Mouse (Mus musculus): ENCODE measurements at regions not wholly inside any gene's neighbourhood (a gene's known extent, or its start where the extent isn't known, plus 50 kb on each side); places are given as distances from the start of the nearest gene placed in this dataset.
"Not testable (repeated sequence)": the region's sequence is repeated elsewhere in the genome, so short reads cannot be mapped to it uniquely, and the experiment has no call there.

DNA sequence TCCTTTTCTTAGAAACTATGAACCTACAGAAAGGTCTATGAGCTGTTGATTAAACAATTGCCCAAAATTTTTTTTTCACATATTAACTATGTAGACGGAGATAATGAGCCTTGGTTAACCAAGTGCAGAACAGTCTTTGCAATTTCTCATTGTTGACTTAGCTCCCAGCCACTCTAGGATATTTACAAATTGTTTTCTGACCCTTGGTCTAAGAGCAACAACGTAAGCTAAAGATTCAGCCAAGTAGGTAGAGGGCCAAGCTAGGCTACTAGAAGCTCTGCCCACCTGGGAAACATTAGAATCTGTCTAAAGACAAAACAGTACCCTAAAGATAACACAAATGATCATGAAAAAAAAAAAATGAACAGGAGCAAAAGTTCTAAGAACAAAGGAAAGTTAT, 67.5 kb upstream of the Map9 start:
- no peak for DNase-seq (ENCODE audit: low spot score)

DNA sequence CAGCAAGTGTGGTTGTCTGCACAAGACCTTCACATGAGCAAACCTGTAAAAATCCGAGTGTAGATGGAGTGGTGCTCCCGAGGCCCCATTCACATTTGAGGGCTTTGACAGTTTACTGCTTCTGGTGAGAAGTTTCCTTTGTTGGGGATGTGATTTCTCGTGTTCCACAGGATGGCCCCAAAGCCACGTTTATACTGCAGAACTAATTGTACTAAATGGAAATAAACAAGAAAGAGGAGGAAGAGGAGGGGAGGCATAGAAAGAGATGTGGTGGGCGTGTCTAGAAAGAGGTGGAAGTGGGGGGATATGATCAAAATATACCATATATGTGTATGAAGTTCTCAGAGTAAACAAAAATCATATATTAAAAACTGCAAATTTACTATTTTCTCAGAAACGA, 68.8 kb upstream of the Map9 start:
- DNase-seq (ENCODE audit: low spot score), result no peak

DNA sequence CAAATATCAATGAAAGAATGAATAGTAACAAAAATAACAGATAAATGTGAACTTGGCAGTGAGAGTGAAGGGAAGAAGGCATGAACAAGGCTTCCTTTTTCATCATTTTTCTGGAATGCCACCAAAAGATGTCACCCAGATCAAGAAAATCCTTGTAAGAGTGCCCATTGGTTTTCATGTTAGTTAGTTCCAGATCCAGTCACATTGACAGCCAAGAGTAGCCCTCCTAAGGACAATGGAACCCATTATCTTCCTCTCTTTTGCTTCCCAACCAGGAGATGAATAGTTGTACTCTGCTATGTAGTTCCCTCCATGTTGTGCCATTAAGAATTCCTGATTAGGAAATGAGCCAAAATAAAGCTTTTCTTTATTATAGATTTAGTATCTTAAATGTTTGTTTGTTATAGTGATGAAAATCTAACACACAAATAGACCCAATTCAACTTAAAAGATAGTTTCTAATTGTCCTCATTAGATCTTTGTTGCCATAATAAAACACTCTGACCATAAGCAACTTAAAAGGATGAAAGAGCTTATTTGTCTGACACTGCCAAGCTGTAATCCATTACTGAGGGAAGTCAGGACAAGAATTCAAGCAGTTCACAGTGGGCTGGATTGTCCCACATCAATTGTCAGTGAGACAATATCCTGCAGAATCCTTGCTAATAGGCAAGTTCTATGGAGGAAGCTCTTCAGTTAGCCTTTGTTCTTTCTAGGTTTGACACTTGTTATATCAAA, 80.7 kb upstream of the Map9 start:
- DNase-seq (ENCODE audit: low spot score), result no peak

DNA sequence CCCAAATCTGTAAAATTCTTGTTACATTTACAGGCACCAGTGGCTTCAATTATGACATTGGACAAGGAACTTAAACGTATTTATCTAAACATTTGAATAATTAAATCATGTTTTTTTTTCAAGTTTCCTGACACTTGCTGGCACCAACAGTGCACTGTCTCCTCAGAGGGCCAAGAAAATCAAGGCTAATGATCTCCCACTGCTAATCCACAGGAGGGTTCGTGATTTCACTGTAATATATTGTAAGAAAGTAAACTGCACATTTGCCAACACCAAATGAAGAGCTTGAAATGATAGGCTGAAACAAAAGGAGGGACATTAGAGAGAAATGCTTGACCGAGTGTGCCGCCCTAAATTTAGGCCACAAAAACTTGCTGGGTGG, 82.0 kb upstream of the Map9 start:
- no peak for DNase-seq (ENCODE audit: low spot score)

DNA sequence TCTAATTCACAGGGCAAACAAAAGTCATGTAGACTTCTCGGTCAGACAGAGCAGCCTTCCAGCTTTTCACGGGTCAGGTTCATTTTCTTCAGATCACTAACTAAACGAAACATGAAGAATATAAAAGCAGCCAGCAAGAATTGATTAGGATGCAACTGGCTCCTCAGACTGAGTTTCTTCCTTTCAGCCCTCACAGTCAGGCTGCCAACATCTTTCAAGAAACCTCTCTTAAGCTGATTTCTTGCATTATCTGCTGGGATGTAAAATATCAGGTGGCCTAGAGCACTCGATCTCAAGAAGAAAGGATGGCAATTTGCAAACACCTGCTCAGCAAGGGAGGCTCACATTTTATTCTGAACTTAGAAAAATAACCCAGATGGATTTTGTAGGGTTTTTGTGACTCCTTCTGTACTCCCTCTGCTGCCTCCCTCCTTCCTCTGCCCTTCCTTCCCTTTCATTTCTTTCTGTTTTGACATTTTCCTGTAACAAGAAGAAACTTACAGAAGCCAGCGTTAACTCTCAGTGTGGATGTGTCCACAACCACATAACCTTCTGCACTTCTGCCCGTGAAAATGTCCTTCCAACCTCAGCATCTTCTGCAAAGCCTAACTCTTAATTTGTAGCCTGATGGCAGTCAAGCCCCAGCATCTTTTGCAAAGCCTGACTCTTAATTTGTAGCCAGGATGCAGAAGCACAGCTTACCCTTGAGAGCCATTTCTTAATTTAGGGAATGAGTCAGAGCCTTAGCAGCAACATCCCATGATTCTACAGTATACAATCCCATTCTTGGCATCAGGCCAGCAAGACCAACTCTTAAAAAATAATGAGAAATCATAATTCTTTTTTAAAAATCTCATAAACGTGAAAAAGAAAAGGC, 82.7 kb upstream of the Map9 start:
- no peak for DNase-seq (ENCODE audit: low spot score)

DNA sequence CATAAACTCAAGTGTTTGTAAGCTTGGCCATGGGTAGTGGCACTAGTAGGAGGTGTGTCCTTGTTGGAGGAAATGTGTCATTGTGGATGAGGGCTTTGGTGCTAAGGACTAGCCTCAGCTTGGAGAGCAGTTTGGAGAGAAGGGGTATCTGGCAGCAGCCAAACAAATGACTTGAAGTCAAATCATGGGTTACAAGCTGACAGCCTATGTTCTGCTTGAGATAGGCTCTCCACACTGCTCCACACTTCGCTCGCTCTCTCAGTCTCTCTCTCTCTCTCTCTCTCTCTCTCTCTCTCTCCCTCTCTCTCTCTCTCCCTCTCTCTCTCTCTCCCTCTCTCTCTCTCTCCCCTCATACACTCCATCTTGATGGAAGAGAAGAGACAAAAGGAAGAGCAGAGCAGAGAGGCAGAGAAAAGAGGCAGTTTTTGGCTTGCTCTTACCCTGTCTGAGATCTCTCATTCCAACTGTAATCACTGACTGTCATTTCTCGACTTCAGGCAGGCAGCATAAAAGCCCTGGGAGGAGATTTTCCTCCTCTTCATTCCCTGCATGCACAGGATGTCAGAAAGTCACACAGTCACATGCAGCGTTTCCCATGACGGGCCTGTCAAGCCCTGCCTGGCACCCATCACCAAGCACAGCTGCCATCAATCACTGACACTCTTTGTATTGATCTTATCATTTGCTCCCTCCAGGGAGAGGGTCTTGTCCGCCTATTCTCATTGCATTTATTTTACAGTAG, 83.5 kb upstream of the Map9 start:
- peak; percentile 33 for DNase-seq (ENCODE audit: low spot score)

DNA sequence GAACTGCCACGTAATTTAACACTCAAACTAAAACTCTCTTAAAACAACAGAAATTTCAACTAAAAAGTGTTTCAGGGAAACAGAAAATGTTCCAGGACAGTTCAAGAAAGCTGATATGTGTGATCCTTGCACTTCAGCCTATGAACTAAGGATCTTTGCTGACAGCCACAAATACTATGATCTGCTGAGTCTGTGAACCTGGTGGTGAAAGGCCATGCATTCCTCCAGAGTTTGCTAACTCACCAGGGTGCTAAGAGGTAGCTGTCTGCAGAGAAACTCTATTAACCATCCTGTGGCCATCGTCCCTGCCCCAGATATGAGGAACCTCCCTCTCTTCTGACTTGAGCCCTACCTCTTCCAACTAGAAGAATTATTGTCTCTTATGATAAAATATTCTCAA, 84.3 kb upstream of the Map9 start:
- not testable (repeated sequence) for DNase-seq (ENCODE audit: low spot score)

DNA sequence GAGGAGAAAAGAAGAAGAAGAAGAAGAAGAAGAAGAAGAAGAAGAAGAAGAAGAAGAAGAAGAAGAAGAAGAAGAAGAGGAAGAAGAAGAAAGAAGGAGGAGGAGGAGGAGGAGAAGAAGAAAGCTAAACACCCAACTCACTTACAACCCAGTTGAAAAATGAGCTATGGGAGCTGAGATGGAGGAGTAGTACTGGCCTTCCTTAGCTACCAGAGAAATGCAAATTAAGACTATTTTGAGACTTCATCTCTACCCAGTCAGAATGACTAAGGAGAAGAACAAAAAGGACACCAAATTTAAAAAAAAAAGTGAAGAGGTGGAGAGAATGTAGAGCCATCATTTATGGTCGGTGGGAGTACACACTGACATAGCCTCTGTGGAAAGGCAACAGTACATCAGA, 85.9 kb upstream of the Map9 start:
- no peak for DNase-seq (ENCODE audit: low spot score)

DNA sequence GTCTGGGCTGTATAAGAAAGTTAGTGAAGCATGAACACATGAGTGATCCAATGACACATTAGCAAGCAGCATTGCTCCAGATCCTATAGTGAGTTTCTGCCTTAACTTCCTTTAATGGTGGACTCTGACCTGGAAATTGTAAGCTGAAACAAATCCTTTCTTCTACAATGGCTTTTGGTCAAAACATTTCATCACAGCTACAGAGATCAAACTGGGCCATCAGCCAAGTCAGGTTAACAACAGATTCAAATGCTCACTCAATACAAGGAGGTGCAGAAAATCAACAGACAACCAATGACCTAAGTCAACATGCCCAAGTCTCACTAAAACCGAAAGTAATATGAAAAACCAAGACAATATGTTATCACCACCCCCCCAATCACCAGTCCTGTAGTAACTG, 91.9 kb upstream of the Map9 start:
- DNase-seq (ENCODE audit: low spot score), result no peak

DNA sequence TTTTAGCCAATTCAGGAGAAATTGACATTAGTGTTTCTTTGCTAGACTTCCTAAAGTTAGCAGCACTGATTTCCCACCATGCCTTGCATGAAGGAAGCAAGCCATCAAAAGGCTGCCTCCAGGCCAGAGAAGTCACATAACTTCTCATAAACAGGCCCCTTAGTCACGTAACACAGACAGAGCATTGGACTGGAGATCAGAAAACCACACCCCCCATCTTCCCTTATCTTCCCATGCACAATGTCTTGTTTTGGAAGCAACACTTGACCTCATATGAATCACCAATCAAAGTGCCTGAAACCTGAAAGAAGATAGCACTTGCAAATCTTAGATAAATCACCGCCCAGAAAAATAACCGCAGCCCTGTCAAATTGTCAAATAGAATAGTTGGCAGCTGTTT, 95.9 kb upstream of the Map9 start:
- DNase-seq (ENCODE audit: low spot score), result no peak

DNA sequence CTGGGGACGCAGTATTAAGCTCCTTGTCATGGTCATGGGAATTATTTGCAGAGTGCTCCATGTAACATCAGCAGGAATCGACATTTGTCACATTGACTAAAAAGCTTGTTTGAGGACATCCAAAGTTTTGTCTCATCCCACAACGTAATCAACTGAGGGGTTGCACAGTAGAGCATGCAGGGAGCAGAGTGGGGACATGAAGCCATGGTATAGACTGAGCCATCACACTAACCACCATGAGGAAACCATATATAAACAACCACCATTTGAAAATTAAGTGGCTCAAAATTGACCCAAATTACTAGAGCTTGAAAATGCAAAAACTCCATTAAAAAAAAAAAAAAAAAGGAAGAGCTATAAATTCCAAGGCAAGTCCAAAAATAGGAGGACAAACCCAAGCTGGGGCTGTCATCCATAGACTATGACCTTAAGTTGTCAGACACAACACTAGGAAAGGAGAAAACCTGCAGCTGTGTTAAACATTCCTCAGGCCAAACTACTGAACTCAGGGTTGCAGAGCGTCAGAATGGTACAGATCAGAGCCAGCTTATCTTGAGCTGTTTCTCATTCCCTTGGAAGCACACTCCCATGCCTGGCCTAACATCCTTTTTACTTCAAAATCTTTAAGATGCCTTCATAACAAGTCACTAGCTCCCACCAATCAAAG, 97.7 kb upstream of the Map9 start:
- no peak for DNase-seq (ENCODE audit: low spot score)

DNA sequence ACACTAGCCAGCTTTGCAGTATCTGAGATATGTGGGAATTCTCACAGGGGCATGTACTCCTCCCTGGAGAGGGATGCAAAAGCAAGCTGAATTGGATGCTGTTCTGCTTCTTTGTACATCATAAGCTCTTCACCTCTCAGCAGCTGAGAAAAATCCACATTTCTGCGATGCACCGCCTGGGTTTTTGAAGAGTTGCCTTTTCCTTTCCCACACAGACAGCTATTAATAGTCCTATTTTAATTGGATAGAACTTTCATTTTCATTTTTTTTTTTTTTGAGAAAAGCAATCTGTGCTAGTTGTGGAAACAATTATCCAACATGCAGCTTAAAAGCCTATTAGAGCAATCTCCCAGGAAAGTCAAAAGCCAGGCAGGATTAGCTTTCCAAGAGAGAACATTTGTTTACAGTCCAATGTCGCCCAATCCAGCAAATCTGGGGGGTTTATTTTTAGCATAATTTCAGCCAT, 105.2 kb upstream of the Gucy1a1 start:
- no peak for DNase-seq (ENCODE audit: low spot score)

DNA sequence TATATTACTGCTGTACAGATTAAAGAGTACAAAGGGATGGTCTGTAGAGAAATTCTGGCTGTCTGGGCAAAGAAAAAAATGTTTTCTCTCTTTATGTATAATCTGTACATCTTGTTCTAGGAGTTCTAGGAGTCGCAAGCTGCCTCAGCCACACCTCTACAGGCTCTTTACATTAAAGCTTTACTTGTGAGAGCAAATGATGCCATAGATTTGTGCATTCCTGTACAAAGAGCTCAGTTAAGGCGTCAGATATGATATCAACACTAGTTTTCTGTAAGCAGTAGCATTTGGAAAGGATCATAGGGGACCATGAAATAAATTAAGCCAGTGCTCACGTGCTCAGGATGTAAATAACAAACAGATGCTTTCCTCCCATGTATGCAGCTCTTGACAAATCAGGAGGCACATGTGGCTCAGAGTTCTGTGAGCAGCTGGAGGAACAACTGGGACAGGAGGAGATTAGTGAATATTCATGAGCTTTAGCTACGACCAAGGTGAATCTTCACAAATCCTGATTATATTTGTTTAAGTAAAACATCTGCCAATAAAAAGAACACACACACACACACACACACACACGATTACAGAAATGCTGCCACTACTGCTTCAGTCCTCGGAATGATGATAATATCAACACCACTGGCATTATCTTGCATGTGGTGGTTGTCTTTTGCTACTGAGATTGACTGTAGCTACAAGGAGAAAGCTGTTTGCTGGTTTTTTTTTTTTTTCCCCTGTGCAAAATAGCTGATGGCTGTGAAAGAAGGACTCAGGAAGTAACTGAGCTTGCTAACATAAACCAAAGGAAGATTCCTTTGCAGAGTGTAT, 104.6 kb upstream of the Gucy1a1 start:
- DNase-seq (ENCODE audit: low spot score), result no peak

DNA sequence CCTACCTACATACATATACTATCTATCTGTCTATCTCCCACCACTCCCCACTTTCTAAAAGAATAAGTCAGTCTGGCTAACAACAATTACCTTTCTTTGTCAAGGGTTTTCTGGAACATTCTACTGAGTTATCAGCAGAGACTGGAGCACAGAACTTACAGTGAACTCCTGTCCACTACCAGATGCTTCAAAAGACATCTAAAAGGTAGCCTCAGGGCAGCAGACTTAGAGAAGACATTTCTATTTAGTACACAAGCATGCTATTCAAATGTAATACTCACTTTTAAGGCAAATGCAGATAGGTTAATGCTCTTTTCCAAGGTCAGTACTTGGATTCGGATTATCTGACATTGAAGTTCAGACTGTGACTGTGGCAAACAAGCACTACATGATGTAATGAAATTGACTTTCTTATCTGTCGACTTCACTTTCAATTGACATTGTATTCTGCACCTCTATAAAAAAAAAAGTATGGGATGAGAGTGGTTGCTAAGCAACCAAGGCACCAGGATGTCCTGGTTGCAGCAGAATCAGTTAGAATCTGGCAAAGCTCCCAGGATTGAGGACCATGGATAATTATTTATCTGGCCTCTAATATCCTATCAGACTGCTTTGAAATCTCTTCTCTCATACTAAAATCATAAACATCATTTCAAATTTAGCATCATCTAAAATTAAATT, 90.9 kb upstream of the Gucy1a1 start:
- no peak for DNase-seq (ENCODE audit: low spot score)

DNA sequence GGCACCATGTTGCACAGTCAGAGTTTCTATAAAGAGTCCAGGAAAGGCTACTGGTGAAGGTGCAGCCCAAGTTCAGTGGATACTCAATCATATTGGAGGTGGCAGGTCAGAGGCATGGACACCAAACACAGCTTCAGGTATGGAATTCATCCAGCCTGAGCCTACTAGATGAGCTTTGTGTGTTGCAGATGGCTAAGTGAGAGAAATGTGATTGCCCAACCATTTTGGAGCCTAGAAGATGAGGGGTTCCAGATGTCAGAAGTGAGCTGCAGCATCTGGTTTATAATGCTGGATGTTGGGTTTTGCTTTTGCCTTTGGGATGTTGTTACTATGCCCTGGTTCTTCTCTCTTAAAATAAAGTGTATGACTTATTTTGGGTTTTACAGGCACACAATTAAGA, 88.7 kb upstream of the Gucy1a1 start:
- no peak for DNase-seq (ENCODE audit: low spot score)

DNA sequence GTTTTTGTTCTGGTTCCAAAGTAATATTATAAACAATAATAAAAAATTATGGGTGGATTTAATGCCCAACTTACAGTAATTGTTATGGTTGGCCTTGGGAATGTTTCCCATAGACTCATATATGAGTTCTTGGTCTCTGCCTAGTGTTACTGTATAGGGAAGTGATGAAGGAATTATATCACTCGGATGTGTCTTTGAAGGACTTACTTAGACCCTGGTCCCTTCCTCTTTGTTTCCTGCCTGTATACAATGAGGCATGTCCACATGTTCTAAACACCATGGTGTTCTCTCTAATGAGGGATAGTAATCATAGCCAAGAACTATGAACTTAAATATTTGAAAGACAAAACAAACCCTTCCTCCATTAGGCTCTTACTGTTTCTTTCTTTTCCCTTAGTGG, 77.8 kb upstream of the Gucy1a1 start:
- DNase-seq (ENCODE audit: low spot score), result no peak

DNA sequence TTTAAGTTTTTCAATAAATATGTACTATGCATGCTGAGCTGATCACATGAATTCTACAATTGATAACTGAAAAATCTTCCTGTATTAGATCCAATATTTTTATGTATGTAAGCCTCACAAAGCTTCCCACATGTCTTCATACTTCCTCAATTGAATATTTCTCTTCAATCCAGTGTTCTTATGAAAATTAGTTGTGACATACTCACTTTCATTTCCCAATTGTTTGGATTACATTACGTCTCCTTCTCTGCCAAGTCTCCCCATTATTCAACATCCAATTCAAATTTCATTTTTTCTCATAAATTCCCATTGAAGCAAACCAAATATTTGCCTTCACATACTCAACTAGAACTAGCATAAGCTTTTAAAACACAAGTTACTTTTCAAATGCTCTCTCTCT, 76.3 kb upstream of the Gucy1a1 start:
- DNase-seq (ENCODE audit: low spot score), result no peak

DNA sequence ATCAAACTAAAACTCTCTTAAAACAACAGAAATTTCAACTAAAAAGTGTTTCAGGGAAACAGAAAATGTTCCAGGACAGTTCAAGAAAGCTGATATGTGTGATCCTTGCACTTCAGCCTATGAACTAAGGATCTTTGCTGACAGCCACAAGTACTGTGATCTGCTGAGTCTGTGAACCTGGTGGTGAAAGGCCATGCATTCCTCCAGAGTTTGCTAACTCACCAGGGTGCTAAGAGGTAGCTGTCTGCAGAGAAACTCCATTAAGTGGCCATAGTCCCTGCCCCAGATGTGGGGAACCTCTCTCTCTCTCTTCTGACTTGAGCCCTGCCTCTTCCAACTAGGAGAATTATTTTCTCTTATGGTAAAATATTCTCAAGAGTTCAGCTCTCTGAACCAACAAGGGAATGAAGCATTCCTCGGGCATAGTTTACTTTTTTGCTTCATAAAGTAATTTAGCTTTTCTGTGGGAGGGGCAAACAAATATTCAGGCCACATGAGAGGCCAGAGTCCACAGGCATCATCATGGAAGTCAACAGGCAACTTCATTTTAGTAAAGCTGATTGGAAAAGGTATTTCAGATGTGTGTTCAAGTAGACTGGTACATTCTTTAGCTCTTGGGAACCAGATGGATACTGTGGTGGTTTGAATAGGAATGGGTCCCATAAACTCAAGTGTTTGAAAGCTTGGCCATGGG, 73.8 kb upstream of the Gucy1a1 start:
- DNase-seq (ENCODE audit: low spot score), result not testable (repeated sequence)

DNA sequence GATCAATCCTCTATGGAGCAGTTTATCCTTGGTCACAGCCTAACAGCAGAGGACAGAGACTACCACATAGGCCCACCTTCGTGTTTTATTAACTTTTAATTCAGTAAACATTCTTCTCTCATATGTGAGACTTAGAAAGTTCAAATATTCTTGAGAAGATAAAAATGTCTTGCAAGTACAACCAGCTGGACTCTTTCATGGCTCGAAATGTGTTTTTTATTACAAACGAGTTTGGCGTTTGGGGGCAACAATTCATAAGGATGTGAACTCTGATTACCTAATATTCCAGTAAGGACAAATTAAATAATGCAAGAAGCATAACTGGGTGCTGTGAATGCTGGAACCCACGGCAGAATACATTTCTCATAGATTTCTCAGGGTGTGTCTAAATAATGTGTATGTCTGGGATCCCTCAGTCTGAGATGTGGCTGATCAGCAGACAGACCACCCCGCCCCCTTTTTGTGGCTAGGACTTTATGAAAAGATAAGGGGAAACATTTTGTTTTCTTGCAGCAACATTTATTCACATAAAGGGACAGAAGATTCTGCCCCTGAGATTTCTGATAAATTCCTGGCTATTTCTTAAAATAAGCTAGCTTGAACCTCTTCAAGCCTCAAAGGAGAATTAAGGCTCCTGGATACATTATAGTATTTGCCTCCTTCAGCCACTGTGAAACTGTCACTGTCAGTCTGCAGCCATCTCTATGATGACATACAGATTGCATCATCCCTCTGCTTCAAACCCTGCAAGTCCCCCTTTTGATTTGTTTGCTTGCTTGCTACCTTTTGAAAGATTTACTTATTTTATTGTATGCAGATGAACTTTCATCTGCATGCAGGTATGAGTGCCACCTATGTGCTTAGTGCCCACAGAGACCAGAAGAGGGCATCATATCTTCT, 69.2 kb upstream of the Gucy1a1 start:
- no peak for DNase-seq (ENCODE audit: low spot score)

Measured in embryo, embryonic 10 days (tissue).